Comparison of ENCODE assay signal across 8 mouse cellular contexts in genomic region chr7:28952786-28953185, GRCm38 (mm10). TPM values are rescaled to one million over a fixed set of nuclear protein-coding genes. Genes with fewer than 3 reads are reported as not detected.
DNase-seq lines count a peak whose midpoint lies in the region; ATAC-seq and TF ChIP-seq lines count a peak whose summit lies in the region.

No protein-coding gene starts in this region.

- H3K4me3 ChIP-seq in heart, embryonic 11.5 days (ENCODE audit: low read depth, low read length) = no peak overlapping the region
- no peak overlapping the region for H3K4me3 ChIP-seq in embryonic fibroblast, embryonic 13.5 days (ENCODE audit: insufficient read depth, low read length)
- H3K4me3 ChIP-seq in liver, embryonic 14.5 days (ENCODE audit: insufficient read depth in 1 of 2, low read depth in 2 of 2, low read length in 2 of 2) = no peak overlapping the region
- H3K4me3 ChIP-seq in thymus, adult 2 months (ENCODE audit: control insufficient read depth, insufficient read depth, low read length) = no peak overlapping the region

- H3K9ac ChIP-seq in heart, embryonic 11.5 days (ENCODE audit: low read depth, low read length) = peak overlapping the region; percentile 35; the same call in 1 of the 2 replicates
- no peak overlapping the region; the same call in 1 of the 2 replicates for H3K9ac ChIP-seq in liver, embryonic 14.5 days (replicated peaks)

- TF ChIP-seq EP300 in liver, embryonic 14.5 days (IDR thresholded peaks at IDR 0.05; ENCODE audit: low read depth) = no peak

- no peaks in the 10 kb centered on the region for H3K9me3 ChIP-seq in heart, embryonic 11.5 days (replicated peaks; ENCODE audit: control insufficient read depth, low read length)
- no peaks in the 10 kb centered on the region for H3K9me3 ChIP-seq in liver, embryonic 14.5 days (ENCODE audit: control insufficient read depth, low read length)

- TF ChIP-seq CTCF in embryonic fibroblast, embryonic 13.5 days (IDR thresholded peaks at IDR 0.05; ENCODE audit: borderline replicate concordance, insufficient read depth, low read length) = no peak
- no peak for TF ChIP-seq CTCF in liver, embryonic 14.5 days (IDR thresholded peaks at IDR 0.05; ENCODE audit: low read depth)
- TF ChIP-seq CTCF in thymus, adult 2 months (IDR thresholded peaks at IDR 0.05; ENCODE audit: borderline replicate concordance, control insufficient read depth, extremely low read depth, insufficient read depth, low read length, poor library complexity) = no peak

- no peak for TF ChIP-seq POLR2A in embryonic fibroblast, embryonic 13.5 days (IDR thresholded peaks at IDR 0.05; ENCODE audit: low read depth, low read length)
- no peak for TF ChIP-seq POLR2A in thymus, adult 2 months (IDR thresholded peaks at IDR 0.05; ENCODE audit: control insufficient read depth, extremely low read depth, insufficient read depth, low read length, poor library complexity)

- no peaks in the 10 kb centered on the region for H3K27me3 ChIP-seq in heart, embryonic 11.5 days (ENCODE audit: control insufficient read depth, insufficient read depth, low read length)
- H3K27me3 ChIP-seq in liver, embryonic 14.5 days (ENCODE audit: control insufficient read depth, insufficient read depth, low read length) = no peaks in the 10 kb centered on the region
- no peaks in the 10 kb centered on the region for H3K27me3 ChIP-seq in thymus, adult 2 months (ENCODE audit: control insufficient read depth, insufficient read depth, low read length)

- no peak for ATAC-seq in heart, embryonic 11.5 days (replicated peaks; ENCODE audit: insufficient number of reproducible peaks, low FRiP score, low TSS enrichment)
- ATAC-seq in liver, embryonic 14.5 days (ENCODE audit: insufficient read depth) = no peak
- ATAC-seq in monocyte, adult 5-6 weeks (replicated peaks; ENCODE audit: insufficient number of reproducible peaks, low FRiP score, low TSS enrichment, poor library complexity, severe bottlenecking) = no peak

- no peak overlapping the region; the same call in 1 of the 2 replicates for H3K4me2 ChIP-seq in heart, embryonic 11.5 days
- H3K4me2 ChIP-seq in liver, embryonic 14.5 days (ENCODE audit: low read depth) = peak overlapping the region; percentile 63; the same call in 1 of the 2 replicates

- peaks cover 2% of the 10 kb centered on the region; the same call in 1 of the 2 replicates for H3K36me3 ChIP-seq in heart, embryonic 11.5 days (ENCODE audit: control insufficient read depth, insufficient read depth, low read length)
- peaks cover 21% of the 10 kb centered on the region for H3K36me3 ChIP-seq in liver, embryonic 14.5 days (replicated peaks; ENCODE audit: control insufficient read depth, insufficient read depth, low read depth)
- H3K36me3 ChIP-seq in thymus, adult 2 months (ENCODE audit: control insufficient read depth, insufficient read depth, low read length) = peaks cover 5% of the 10 kb centered on the region; the same call in 1 of the 2 replicates

- no peak for DNase-seq in heart, postnatal 25 days (ENCODE audit: low spot score)
- peak; percentile 96 for DNase-seq in 3T3-L1 (ENCODE audit: low read depth, low spot score)
- no peak for DNase-seq in liver, embryonic 14.5 days (ENCODE audit: low read depth in 3 of 3, low spot score in 3 of 3)
- no peak for DNase-seq in cerebellum, postnatal 4 days (ENCODE audit: low spot score in 2 of 2)
- no peak for DNase-seq in thymus, adult 2 months

- intact Hi-C loops in heart, postnatal 25 days (cut with DNase I) = loop anchor here (2.0 kb wide), 1 partner anchor 22 kb away; no protein-coding TSS in a partner anchor

- peaks cover 78% of the 10 kb centered on the region for H3K4me1 ChIP-seq in heart, embryonic 11.5 days (ENCODE audit: control insufficient read depth, insufficient read depth, low read length)
- H3K4me1 ChIP-seq in embryonic fibroblast, embryonic 13.5 days (ENCODE audit: control insufficient read depth, insufficient read depth, low read length) = peaks cover 51% of the 10 kb centered on the region
- peaks cover 43 to 64% of the 10 kb centered on the region in 2 experiments for H3K4me1 ChIP-seq in liver, embryonic 14.5 days (replicated peaks; ENCODE audit: control insufficient read depth in 2 of 2, insufficient read depth in 2 of 2, low read length in 1 of 2)
- H3K4me1 ChIP-seq in thymus, adult 2 months (replicated peaks; ENCODE audit: control insufficient read depth, insufficient read depth, low read length) = peaks cover 7% of the 10 kb centered on the region

- H3K27ac ChIP-seq in heart, embryonic 11.5 days (ENCODE audit: low read depth, low read length) = peak overlapping the region; percentile 78
- H3K27ac ChIP-seq in embryonic fibroblast, embryonic 13.5 days (ENCODE audit: insufficient read depth, low read length) = peak overlapping the region; percentile 99
- peak overlapping the region; percentile 11 for H3K27ac ChIP-seq in liver, embryonic 14.5 days
- H3K27ac ChIP-seq in thymus, adult 2 months (ENCODE audit: control insufficient read depth, insufficient read depth, low read length) = no peak overlapping the region

- 29% methylated on average over 3 of the region's 3 CpGs for WGBS in heart, embryonic 11.5 days (ENCODE audit: insufficient replicate concordance)
- 59% methylated on average over 3 of the region's 3 CpGs for WGBS in liver, embryonic 14.5 days (ENCODE audit: insufficient replicate concordance)
- 69% methylated on average over 3 of the region's 3 CpGs for WGBS in thymus, adult 2 months

RNA-seq across cellular contexts. Expression of gene Actn4, which starts 9.4 kb away (rescaled TPM):
- 227 and 262 TPM in 2 replicates for polyA plus RNA-seq in heart, embryonic 11.5 days (2014; fragmentation: Nextera tagmentation; extraction: Ambion mirVana)
- total RNA-seq in heart, postnatal 25 days (2021) = 100 to 1,000 TPM in 1 of 2 experiments, 10 to 100 TPM in 1; 77.0 to 101 TPM
- polyA plus RNA-seq in embryonic fibroblast, embryonic 13.5 days (2011; ENCODE audit: insufficient read length, low read depth, missing spikeins) = 446 and 575 TPM in 2 replicates
- polyA plus RNA-seq in liver, embryonic 14.5 days (2012; rRNA removed) = 80.4 and 86.2 TPM in 2 replicates
- 94.5 and 105 TPM in 2 replicates for polyA plus RNA-seq in liver, embryonic 14.5 days (2014; fragmentation: Nextera tagmentation; extraction: Ambion mirVana)
- total RNA-seq in monocyte, adult 5-6 weeks (2017) = 25.4 to 66.0 TPM (median 36.9 TPM) in 3 replicates
- 243 and 268 TPM in 2 replicates for polyA plus RNA-seq in thymus, adult 2 months (2012; rRNA removed)

RNA-seq across cellular contexts. Expression of gene Eif3k, which starts 28.9 kb away (rescaled TPM):
- polyA plus RNA-seq in heart, embryonic 11.5 days (2014; fragmentation: Nextera tagmentation; extraction: Ambion mirVana) = 278 and 286 TPM in 2 replicates
- total RNA-seq in heart, postnatal 25 days (2021) = 100 to 1,000 TPM; 148 to 164 TPM
- polyA plus RNA-seq in embryonic fibroblast, embryonic 13.5 days (2011; ENCODE audit: insufficient read length, low read depth, missing spikeins) = 328 and 347 TPM in 2 replicates
- polyA plus RNA-seq in liver, embryonic 14.5 days (2012; rRNA removed) = 281 and 283 TPM in 2 replicates
- polyA plus RNA-seq in liver, embryonic 14.5 days (2014; fragmentation: Nextera tagmentation; extraction: Ambion mirVana) = 283 and 288 TPM in 2 replicates
- 285 to 328 TPM (median 291 TPM) in 3 replicates for total RNA-seq in monocyte, adult 5-6 weeks (2017)
- polyA plus RNA-seq in thymus, adult 2 months (2012; rRNA removed) = 362 and 396 TPM in 2 replicates

RNA-seq across cellular contexts. Expression of gene Map4k1, which starts 29.1 kb away (rescaled TPM):
- polyA plus RNA-seq in heart, embryonic 11.5 days (2014; fragmentation: Nextera tagmentation; extraction: Ambion mirVana) = 6.8 and 6.9 TPM in 2 replicates
- 1 to 10 TPM in 1 of 2 experiments, under 1 TPM in 1; 0.44 to 1.3 TPM for total RNA-seq in heart, postnatal 25 days (2021)
- polyA plus RNA-seq in embryonic fibroblast, embryonic 13.5 days (2011; ENCODE audit: insufficient read length, low read depth, missing spikeins) = 2.0 and 2.2 TPM in 2 replicates
- polyA plus RNA-seq in liver, embryonic 14.5 days (2012; rRNA removed) = 16.7 and 17.3 TPM in 2 replicates
- 24.9 and 27.4 TPM in 2 replicates for polyA plus RNA-seq in liver, embryonic 14.5 days (2014; fragmentation: Nextera tagmentation; extraction: Ambion mirVana)
- 31.9 to 70.2 TPM (median 54.1 TPM) in 3 replicates for total RNA-seq in monocyte, adult 5-6 weeks (2017)
- 155 and 164 TPM in 2 replicates for polyA plus RNA-seq in thymus, adult 2 months (2012; rRNA removed)
